Mouse (Mus musculus) forebrain, embryonic 11.5 days (tissue): ENCODE results near the gene Tdrd5. TPM values are rescaled to one million over a fixed set of nuclear protein-coding genes. Genes with fewer than 3 reads are reported as not detected.
A peak's percentile ranks its signal among the peaks of the same experiment; 100 is the strongest.
"Not testable (repeated sequence)": the region's sequence is repeated elsewhere in the genome, so short reads cannot be mapped to it uniquely, and the experiment has no call there.

Experiments used
- ATAC-seq: fragments of 200-750 bp; cut with Nextera tagmentation; replicated peaks from 2 replicates; pipeline ENCODE4 v1.8.0; 2017; ENCODE audit warnings: moderate TSS enrichment; ENCODE audit not compliant: low FRiP score
- DNase-seq: peaks from one replicate; pipeline ENCODE4 v3.0.0-alpha.2; 2017; ENCODE audit warnings: low spot score
- H3K27ac ChIP-seq: fragments of 300-500 bp; sonication (generic); 2 replicates; pipeline ENCODE4 v1.5.1; 2014; ENCODE audit warnings: low read depth, low read length
- H3K27me3 ChIP-seq: fragments of 300-500 bp; sonication (generic); 2 replicates; pipeline ENCODE4 v1.6.1; 2014; ENCODE audit warnings: mild to moderate bottlenecking, low read length, mixed read lengths; ENCODE audit not compliant: control insufficient read depth, insufficient read depth
- H3K36me3 ChIP-seq: fragments of 300-500 bp; sonication (generic); 2 replicates; pipeline ENCODE4 v1.6.1; 2014; ENCODE audit warnings: mild to moderate bottlenecking, low read length, moderate library complexity, mixed read lengths; ENCODE audit not compliant: control insufficient read depth, insufficient read depth
- H3K4me1 ChIP-seq: fragments of 300-500 bp; sonication (generic); replicated peaks from 2 replicates; pipeline ENCODE4 v1.6.1; 2014; ENCODE audit warnings: low read length, mixed read lengths; ENCODE audit not compliant: control insufficient read depth, insufficient read depth
- H3K4me2 ChIP-seq: fragments of 300-500 bp; sonication (generic); 2 replicates; pipeline ENCODE4 v1.6.1; 2014; ENCODE audit warnings: low read depth, mild to moderate bottlenecking, low read length, moderate library complexity, mixed read lengths; ENCODE audit not compliant: severe bottlenecking
- H3K4me3 ChIP-seq: fragments of 300-500 bp; sonication (generic); 2 replicates; pipeline ENCODE4 v1.5.1; 2014; ENCODE audit warnings: low read depth, low read length
- H3K9ac ChIP-seq: fragments of 300-500 bp; sonication (generic); 2 replicates; pipeline ENCODE4 v1.6.1; 2014; ENCODE audit warnings: low read length
- H3K9me3 ChIP-seq: fragments of 300-500 bp; sonication (generic); 2 replicates; pipeline ENCODE4 v1.6.1; 2016; ENCODE audit warnings: low read length, mixed read lengths; ENCODE audit not compliant: control insufficient read depth
- WGBS: fragments of 180-500 bp; shearing (Covaris S2); extraction: QIAGEN DNeasy Blood & Tissue Kit; methylation state at CpG from one replicate; pipeline ENCODE4 v1.1.7; 2014; 5-methylcytosine and 5-hydroxymethylcytosine counted together
- polyA plus RNA-seq: library from polyadenylated mRNA; unstranded; fragments of >200 nt; fragmentation: Nextera tagmentation; extraction: Ambion mirVana; gene quantifications from 2 replicates; pipeline ENCODE4 v1.2.1, GENCODE M21; 2014

Gene Tdrd5
- polyA plus RNA-seq, 1 experiment from 2014 or later, result 0.32 TPM

DNA sequence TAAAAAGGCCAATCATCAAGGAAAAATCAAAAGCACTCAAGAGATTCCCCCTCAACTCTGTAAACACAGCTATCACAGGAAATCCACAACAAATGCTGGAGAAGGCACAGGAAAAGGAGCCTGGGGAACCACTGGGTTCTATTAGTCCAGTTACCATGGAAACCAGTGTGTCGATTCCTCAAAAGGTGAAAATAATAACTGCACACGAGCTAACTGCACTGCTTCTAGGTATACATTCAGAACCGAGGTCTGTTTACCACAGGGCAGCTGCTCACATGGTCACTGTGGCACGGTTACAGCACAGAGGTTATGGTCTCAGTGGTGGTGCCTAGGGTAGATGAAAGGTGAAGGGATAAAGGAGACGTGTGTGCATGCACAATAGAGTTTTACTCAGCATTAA, 31.8 kb downstream of the Tdrd5 start:
- ATAC-seq, result no peak
- 39% methylated on average over 5 of the region's 5 CpGs for WGBS

DNA sequence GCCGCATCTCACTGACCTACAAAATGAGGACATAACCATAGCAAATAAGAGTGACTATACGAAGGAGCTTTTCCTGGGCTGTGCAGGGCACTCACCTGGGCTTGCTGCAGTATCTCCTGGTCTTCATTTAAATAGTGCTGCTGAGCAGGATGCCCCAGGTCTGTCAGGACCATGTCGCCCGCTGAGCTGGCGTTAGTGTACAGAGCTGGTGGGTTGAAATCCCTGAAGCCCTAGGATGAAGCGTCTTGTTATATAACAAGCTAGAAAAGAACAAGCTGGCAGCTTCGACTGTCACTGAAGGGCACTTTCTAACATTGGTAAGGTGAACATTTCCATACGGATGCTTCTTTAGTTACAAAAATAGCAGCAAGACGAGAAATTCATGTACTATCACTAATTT, 33.0 kb downstream of the Tdrd5 start:
- no peak overlapping the region for H3K4me3 ChIP-seq
- no peak overlapping the region for H3K27ac ChIP-seq
- H3K9me3 ChIP-seq, result no peaks in the 10 kb centered on the region
- ATAC-seq, result no peak
- H3K9ac ChIP-seq, result no peak overlapping the region
- 86% methylated on average over 9 of the region's 9 CpGs for WGBS
- H3K4me1 ChIP-seq, result no peaks in the 10 kb centered on the region
- no peak for DNase-seq
- no peak overlapping the region for H3K4me2 ChIP-seq
- no peaks in the 10 kb centered on the region for H3K36me3 ChIP-seq
- no peaks in the 10 kb centered on the region for H3K27me3 ChIP-seq

More for the DNA sequence above, 31.8 kb downstream of the Tdrd5 start:
- no peak for DNase-seq
- Histone ChIP-seq H3K4me2 (no peak overlapping the region), H3K9me3 (no peaks in the 10 kb centered on the region), H3K4me3 (no peak overlapping the region), H3K9ac (no peak overlapping the region), H3K27ac (no peak overlapping the region), H3K36me3 (no peaks in the 10 kb centered on the region), H3K27me3 (no peaks in the 10 kb centered on the region), H3K4me1 (no peaks in the 10 kb centered on the region)

DNA sequence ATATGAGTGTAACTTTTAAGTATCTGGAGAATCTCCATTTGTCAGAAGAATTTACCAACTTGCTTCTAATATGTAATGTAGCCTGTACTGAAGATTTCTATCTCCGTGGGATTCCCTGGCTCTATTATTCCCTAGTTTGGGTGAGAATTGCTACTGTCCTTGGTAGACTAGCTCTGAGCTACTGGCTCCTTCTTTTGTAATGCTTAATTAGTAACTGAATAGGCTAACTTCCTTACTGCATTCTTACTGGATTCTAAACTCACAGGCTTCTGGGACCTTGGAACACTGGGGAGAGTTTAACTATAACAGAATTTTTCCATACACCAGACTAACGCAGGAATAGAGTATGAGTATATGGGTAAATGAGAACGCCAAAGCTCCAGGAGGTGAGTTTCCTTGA, 34.9 kb downstream of the Tdrd5 start:
- 24% methylated on average over 3 of the region's 3 CpGs for WGBS
- not testable (repeated sequence) for H3K4me3 ChIP-seq

DNA sequence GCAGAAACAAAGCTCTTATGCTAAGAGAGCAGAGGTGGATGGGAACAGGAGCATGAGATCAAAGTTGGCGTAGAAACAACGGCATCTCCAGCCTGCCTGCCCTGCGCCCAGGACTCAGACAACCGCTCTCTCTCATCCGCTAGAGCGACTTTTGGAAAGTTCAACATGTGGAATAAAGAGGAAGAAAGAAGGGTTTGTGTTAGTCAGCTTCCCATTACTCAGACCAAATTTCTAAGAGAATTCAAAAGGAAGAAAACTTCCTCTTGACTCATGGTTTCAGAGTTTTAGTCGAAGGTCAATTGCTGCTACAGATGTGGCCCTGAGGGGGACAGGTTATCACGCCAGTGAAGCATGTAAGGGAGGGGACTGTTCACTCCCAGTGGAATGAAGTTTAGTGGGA, 39.5 kb downstream of the Tdrd5 start:
- Histone ChIP-seq H3K27me3 (no peaks in the 10 kb centered on the region; the same call in 1 of the 2 replicates), H3K9ac (no peak overlapping the region), H3K4me2 (no peak overlapping the region), H3K4me1 (no peaks in the 10 kb centered on the region), H3K9me3 (no peaks in the 10 kb centered on the region), H3K36me3 (no peaks in the 10 kb centered on the region), H3K27ac (no peak overlapping the region), H3K4me3 (no peak overlapping the region)
- no peak for ATAC-seq
- WGBS, result 90% methylated on average over 8 of the region's 8 CpGs
- DNase-seq, result no peak

More for the DNA sequence above, 34.9 kb downstream of the Tdrd5 start:
- not testable (repeated sequence) for ATAC-seq, H3K27ac ChIP-seq, H3K4me2 ChIP-seq, H3K36me3 ChIP-seq, H3K27me3 ChIP-seq, H3K4me1 ChIP-seq, DNase-seq, H3K9me3 ChIP-seq, H3K9ac ChIP-seq

DNA sequence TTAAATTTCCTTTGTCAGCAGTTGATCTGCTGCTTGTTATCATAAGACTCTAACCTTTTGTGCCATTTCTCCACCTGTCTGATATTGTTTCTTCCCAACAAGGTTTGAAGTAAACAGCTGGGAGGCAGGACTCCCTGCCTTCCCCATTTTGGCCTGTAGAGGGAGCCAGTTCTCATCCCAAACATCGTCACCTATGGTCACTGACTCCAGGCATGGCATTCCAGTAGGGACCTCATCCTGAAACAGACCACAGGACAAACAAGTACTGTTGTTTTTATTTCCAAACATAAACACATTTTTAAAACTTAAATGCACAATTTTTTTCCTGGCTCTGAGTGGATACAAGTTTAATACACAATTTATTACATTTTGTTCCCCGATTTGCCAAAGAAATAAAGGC, 40.1 kb downstream of the Tdrd5 start:
- Histone ChIP-seq H3K4me1 (no peaks in the 10 kb centered on the region), H3K9ac (no peak overlapping the region), H3K4me2 (no peak overlapping the region), H3K36me3 (no peaks in the 10 kb centered on the region), H3K4me3 (no peak overlapping the region), H3K9me3 (no peaks in the 10 kb centered on the region), H3K27me3 (no peaks in the 10 kb centered on the region; the same call in 1 of the 2 replicates), H3K27ac (no peak overlapping the region)
- DNase-seq, result peak; percentile 80
- ATAC-seq, result no peak
- WGBS, result 47% methylated on average over 2 of the region's 2 CpGs

DNA sequence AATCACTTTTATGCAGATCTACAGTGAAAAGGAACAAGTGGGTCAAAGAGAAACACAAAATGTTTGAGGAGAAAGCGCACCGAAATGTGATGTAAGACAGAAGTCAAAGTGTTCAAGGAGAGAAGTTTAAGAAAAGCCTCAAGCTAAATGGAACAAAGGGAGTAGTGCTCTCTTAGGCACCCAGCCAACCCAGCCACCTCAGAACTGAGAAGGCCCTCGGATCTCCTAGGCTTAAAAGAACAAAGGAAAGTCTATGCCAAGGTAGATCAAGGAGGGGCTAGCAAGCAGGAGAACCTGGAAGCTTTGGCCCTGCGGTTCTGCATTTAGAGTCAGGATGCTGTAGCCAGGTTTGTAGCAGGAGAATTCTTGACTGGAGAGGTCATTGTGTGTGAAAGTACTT, 48.6 kb downstream of the Tdrd5 start:
- Histone ChIP-seq H3K27ac (no peak overlapping the region), H3K9me3 (no peaks in the 10 kb centered on the region), H3K9ac (no peak overlapping the region), H3K4me3 (no peak overlapping the region), H3K4me1 (no peaks in the 10 kb centered on the region), H3K36me3 (no peaks in the 10 kb centered on the region), H3K27me3 (no peaks in the 10 kb centered on the region), H3K4me2 (no peak overlapping the region)
- WGBS, result 80% methylated on average over 4 of the region's 4 CpGs
- ATAC-seq (no peak), DNase-seq (no peak)

DNA sequence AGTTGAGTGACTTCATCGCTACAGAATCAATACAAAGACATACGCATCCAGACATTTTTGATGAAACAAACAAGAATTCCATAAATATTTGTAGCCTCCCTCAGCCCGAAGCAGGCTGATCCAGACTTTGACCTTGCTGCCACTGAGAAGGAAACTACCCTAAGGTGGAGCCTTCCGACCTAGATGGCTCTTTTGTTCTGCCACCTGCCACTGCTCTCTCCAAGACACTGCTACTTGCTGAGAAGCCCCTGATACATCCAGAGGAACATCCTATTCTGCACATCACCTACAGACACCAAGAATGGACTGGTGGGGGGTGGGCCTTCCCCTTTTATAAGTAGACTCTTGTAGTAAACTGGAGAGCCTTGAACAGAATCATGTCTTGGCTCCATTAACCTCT, 52.4 kb downstream of the Tdrd5 start:
- H3K4me1 ChIP-seq, H3K4me3 ChIP-seq, ATAC-seq, H3K27me3 ChIP-seq, H3K36me3 ChIP-seq, H3K9ac ChIP-seq, H3K4me2 ChIP-seq, H3K27ac ChIP-seq, DNase-seq, H3K9me3 ChIP-seq: not testable (repeated sequence)
- WGBS, result 90% methylated on average over 4 of the region's 4 CpGs

DNA sequence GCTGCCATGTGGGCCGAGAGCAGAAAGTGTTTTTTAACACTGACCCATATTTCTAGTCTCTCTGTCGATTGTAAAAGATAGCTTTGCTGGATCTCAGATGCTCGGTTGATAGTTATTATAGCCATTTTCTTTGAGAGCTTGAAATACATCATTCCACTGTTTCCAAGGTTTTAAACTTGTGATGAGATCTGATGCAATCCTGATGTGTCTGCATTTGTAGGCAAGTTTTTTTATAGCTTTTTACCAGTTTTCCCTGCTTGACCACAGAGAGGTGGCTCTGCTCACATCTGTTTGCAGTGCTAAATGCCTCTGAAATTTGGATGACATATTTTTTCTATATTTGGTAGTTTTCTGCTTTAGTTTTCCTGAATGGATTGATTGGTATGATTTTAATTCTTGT, 55.6 kb downstream of the Tdrd5 start:
- H3K4me1 ChIP-seq, result no peaks in the 10 kb centered on the region
- H3K9ac ChIP-seq, result no peak overlapping the region
- no peak overlapping the region for H3K4me2 ChIP-seq
- no peak for DNase-seq
- ATAC-seq, result no peak
- no peaks in the 10 kb centered on the region for H3K27me3 ChIP-seq
- no peak overlapping the region for H3K27ac ChIP-seq
- WGBS, result 84% methylated on average over 3 of the region's 3 CpGs
- no peaks in the 10 kb centered on the region for H3K36me3 ChIP-seq
- no peaks in the 10 kb centered on the region for H3K9me3 ChIP-seq
- no peak overlapping the region for H3K4me3 ChIP-seq

DNA sequence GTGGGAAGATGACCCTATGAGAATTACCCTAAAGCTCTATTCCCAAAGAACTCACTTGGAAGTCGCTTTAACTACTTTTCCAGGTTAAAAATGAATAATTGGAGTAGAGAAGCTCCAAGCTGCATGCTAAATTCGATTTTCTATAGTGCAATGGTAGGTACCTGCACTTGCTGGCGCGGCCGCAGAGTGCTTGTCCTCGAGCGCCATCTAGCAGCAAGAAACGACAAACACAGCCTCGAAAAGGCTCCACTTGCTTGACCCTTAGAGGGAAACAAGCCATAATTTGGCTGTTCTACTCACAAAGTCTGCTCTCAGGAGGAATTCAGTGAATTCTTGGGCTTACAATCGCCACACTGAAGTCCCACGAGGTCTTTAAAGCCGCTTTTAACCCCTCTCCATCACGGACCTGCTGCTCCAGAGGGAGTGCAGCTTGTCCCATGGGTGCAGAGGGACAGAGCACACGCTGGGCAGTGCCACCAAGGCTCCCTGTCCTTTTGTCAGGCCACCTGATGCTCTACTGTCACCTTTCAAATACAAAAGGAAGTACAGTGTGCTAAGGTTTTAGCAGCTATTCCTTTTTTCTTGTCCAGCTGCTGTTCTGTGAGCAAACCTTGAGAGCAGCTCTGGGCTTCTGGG, 61.6 kb downstream of the Tdrd5 start:
- WGBS, result 8% methylated on average over 14 of the region's 14 CpGs

More for the DNA sequence above, 61.6 kb downstream of the Tdrd5 start:
- no peaks in the 10 kb centered on the region for H3K36me3 ChIP-seq
- no peak overlapping the region for H3K9ac ChIP-seq
- no peak overlapping the region for H3K4me3 ChIP-seq
- no peak for ATAC-seq
- H3K27me3 ChIP-seq, result no peaks in the 10 kb centered on the region
- peak; percentile 74 for DNase-seq
- no peak overlapping the region for H3K4me2 ChIP-seq
- H3K27ac ChIP-seq, result no peak overlapping the region
- no peaks in the 10 kb centered on the region for H3K9me3 ChIP-seq
- H3K4me1 ChIP-seq, result no peaks in the 10 kb centered on the region
